Mouse (Mus musculus): ENCODE measurements around the gene Txn2.

DNA sequence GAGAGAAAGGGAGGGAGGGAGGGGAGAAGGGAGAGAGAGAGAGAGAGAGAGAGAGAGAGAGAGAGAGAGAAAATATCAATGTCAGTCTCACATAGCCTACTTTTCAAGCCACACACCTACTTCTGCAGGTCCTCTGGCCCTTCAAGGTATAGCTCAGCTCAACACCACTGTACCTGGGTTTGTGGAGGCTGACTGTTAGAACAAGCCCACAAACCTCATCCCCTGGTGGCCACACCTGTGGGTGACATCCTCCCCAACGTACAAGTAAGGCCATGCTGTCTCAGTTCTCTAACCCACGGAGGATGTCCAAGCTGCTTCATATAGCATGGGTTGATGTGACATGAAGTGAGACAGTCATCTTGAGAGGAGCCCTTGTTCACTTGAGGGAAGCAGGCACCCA lies 51.6 kb downstream of the Txn2 start:
- TF ChIP-seq CTCF (IDR thresholded peaks at IDR 0.05; ENCODE audit: insufficient read depth, low read depth, low read length) (no peak), POLR2A (IDR thresholded peaks at IDR 0.05; ENCODE audit: insufficient read depth, low read depth, low read length) (no peak)
